Mouse (Mus musculus) intestine, embryonic 15.5 days (tissue): ENCODE data around the gene Hist1h2ae. TPM values are rescaled to one million over a fixed set of nuclear protein-coding genes. Genes with fewer than 3 reads are reported as not detected.
"Not testable (repeated sequence)": the region's sequence is repeated elsewhere in the genome, so short reads cannot be mapped to it uniquely, and the experiment has no call there.

Source experiments
- ATAC-seq: fragments of 200-750 bp; cut with Nextera tagmentation; 2 replicates; pipeline ENCODE4 v1.8.0; 2017; ENCODE audit warnings: moderate TSS enrichment, moderate library complexity
- H3K27ac ChIP-seq: fragments of 300-500 bp; sonication (generic); 2 replicates; pipeline ENCODE4 v1.5.1; 2015; ENCODE audit warnings: mild to moderate bottlenecking, inconsistent platforms
- H3K27me3 ChIP-seq: fragments of 300-500 bp; sonication (generic); replicated peaks from 2 replicates; pipeline ENCODE4 v1.6.1; 2015; ENCODE audit warnings: inconsistent platforms
- H3K36me3 ChIP-seq: fragments of 300-500 bp; sonication (generic); 2 replicates; pipeline ENCODE4 v1.6.1; 2015; ENCODE audit warnings: inconsistent platforms
- H3K4me1 ChIP-seq: fragments of 300-500 bp; sonication (generic); replicated peaks from 2 replicates; pipeline ENCODE4 v1.6.1; 2015; ENCODE audit warnings: inconsistent platforms
- H3K4me2 ChIP-seq: fragments of 300-500 bp; sonication (generic); replicated peaks from 2 replicates; pipeline ENCODE4 v1.6.1; 2015; ENCODE audit warnings: mild to moderate bottlenecking, inconsistent platforms
- H3K4me3 ChIP-seq: fragments of 300-500 bp; sonication (generic); replicated peaks from 2 replicates; pipeline ENCODE4 v1.5.1; 2015; ENCODE audit warnings: inconsistent platforms
- H3K9ac ChIP-seq: fragments of 300-500 bp; sonication (generic); 2 replicates; pipeline ENCODE4 v1.6.1; 2015; ENCODE audit warnings: inconsistent platforms
- H3K9me3 ChIP-seq: fragments of 300-500 bp; sonication (generic); 2 replicates; pipeline ENCODE4 v1.6.1; 2016; ENCODE audit warnings: inconsistent platforms
- WGBS: fragments of 180-500 bp; shearing (Covaris S2); methylation state at CpG from one replicate; pipeline ENCODE4 v1.1.7; 2015; 5-methylcytosine and 5-hydroxymethylcytosine counted together
- polyA plus RNA-seq: library from polyadenylated mRNA; unstranded; fragments of >200 nt; fragmentation: Nextera tagmentation; extraction: Ambion mirVana; gene quantifications from 2 replicates; pipeline ENCODE4 v1.2.1, GENCODE M21; 2015

Gene Hist1h2ae
- polyA plus RNA-seq, 1 experiment from 2014 or later, result 89.5 TPM

GRCm38 (mm10) chr13:23554393-23554792 lies 16.6 kb downstream of the Hist1h2ae start:
- no peaks in the 10 kb centered on the region for H3K36me3 ChIP-seq
- peak overlapping the region; percentile 98 for H3K27ac ChIP-seq
- 16% methylated on average over 9 of the region's 9 CpGs for WGBS

GRCm38 (mm10) chr13:23552962-23553361 lies 18.1 kb downstream of the Hist1h2ae start, which contains the start of gene Hist1h1d:
Gene Hist1h1d, plus strand, starts transcription at chr13:23553262.
- ATAC-seq, result no peak
- H3K27ac ChIP-seq, result peak within 1 kb of the TSS; percentile 98

More at GRCm38 (mm10) chr13:23554393-23554792, 16.6 kb downstream of the Hist1h2ae start:
- Histone ChIP-seq H3K4me1 (peaks cover 3% of the 10 kb centered on the region), H3K4me2 (peak overlapping the region; percentile 88), H3K27me3 (no peaks in the 10 kb centered on the region), H3K9me3 (no peaks in the 10 kb centered on the region), H3K4me3 (peak overlapping the region; percentile 56), H3K9ac (peak overlapping the region; percentile 28)
- ATAC-seq, result no peak

GRCm38 (mm10) chr13:23551931-23552914 lies 18.8 kb downstream of the Hist1h2ae start:
- ATAC-seq, result no peak
- Histone ChIP-seq H3K9me3 (no peaks in the 10 kb centered on the region), H3K4me2 (peak overlapping the region; percentile 61), H3K36me3 (no peaks in the 10 kb centered on the region), H3K4me1 (peaks cover 3% of the 10 kb centered on the region), H3K27me3 (no peaks in the 10 kb centered on the region), H3K9ac (0 out of 2 replicates have a peak overlapping the region, but pooled peaks have one; percentile 30), H3K4me3 (peak overlapping the region; percentile 44), H3K27ac (peak overlapping the region; percentile 92)
- WGBS, result 53% methylated on average over 8 of the region's 8 CpGs

More at GRCm38 (mm10) chr13:23552962-23553361, 18.1 kb downstream of the Hist1h2ae start, which contains the start of gene Hist1h1d:
- no peaks in the 10 kb centered on the region for H3K27me3 ChIP-seq
- H3K4me2 ChIP-seq, result peak within 1 kb of the TSS; percentile 61; the same call in 1 of the 2 replicates
- H3K4me3 ChIP-seq, result no peak within 1 kb of the TSS
- no peaks in the 10 kb centered on the region for H3K9me3 ChIP-seq
- H3K36me3 ChIP-seq, result no peaks in the 10 kb centered on the region
- peaks cover 3% of the 10 kb centered on the region for H3K4me1 ChIP-seq
- no peak within 1 kb of the TSS for H3K9ac ChIP-seq

- peak; percentile 84 for ATAC-seq
- H3K9me3 ChIP-seq, H3K4me1 ChIP-seq, H3K27me3 ChIP-seq, H3K36me3 ChIP-seq: not testable (repeated sequence)
- under 1% methylated on average over 47 of the region's 47 CpGs for WGBS
- H3K27ac ChIP-seq, result peak within 1 kb of the TSS; percentile 92
- peak within 1 kb of the TSS; percentile 36 for H3K9ac ChIP-seq
- peak within 1 kb of the TSS; percentile 44 for H3K4me3 ChIP-seq
- H3K4me2 ChIP-seq, result peak within 1 kb of the TSS; percentile 61
These were observed 19.7 kb downstream of the Hist1h2ae start, which contains the start of gene Hist1h4f for GRCm38 (mm10) chr13:23551146-23551834. Gene Hist1h4f, minus strand, starts transcription at chr13:23551648.

- ATAC-seq, result no peak
- Histone ChIP-seq H3K4me2 (peak overlapping the region; percentile 61), H3K27ac (peak overlapping the region; percentile 92), H3K27me3 (no peaks in the 10 kb centered on the region), H3K4me1 (no peaks in the 10 kb centered on the region; the same call in 1 of the 2 replicates), H3K36me3 (no peaks in the 10 kb centered on the region), H3K9ac (peak overlapping the region; percentile 36), H3K4me3 (peak overlapping the region; percentile 44), H3K9me3 (no peaks in the 10 kb centered on the region)
- 5% methylated on average over 3 of the region's 3 CpGs for WGBS
These were observed 20.3 kb downstream of the Hist1h2ae start for GRCm38 (mm10) chr13:23550761-23551145.

GRCm38 (mm10) chr13:23546694-23547093 lies 24.3 kb downstream of the Hist1h2ae start:
- 56% methylated on average over 5 of the region's 5 CpGs for WGBS
- Histone ChIP-seq H3K4me1 (no peaks in the 10 kb centered on the region), H3K4me2 (no peak overlapping the region), H3K27me3 (no peaks in the 10 kb centered on the region), H3K4me3 (no peak overlapping the region), H3K9me3 (no peaks in the 10 kb centered on the region), H3K36me3 (no peaks in the 10 kb centered on the region), H3K27ac (no peak overlapping the region), H3K9ac (no peak overlapping the region)
- ATAC-seq, result no peak

GRCm38 (mm10) chr13:23544787-23545120 lies 26.3 kb downstream of the Hist1h2ae start:
- WGBS, result 0% methylated on average over 12 of the region's 14 CpGs
- H3K36me3 ChIP-seq, H3K9me3 ChIP-seq, H3K27me3 ChIP-seq, H3K4me1 ChIP-seq: not testable (repeated sequence)
- ATAC-seq, result peak; percentile 19; the same call in 1 of the 2 replicates
- Histone ChIP-seq H3K4me2 (peak overlapping the region; percentile 50), H3K9ac (0 out of 2 replicates have a peak overlapping the region, but pooled peaks have one; percentile 55), H3K4me3 (peak overlapping the region; percentile 44), H3K27ac (peak overlapping the region; percentile 90; the same call in 1 of the 2 replicates)

GRCm38 (mm10) chr13:23543965-23544786 lies 26.8 kb downstream of the Hist1h2ae start, which contains the start of gene Hist1h3f:
Gene Hist1h3f, plus strand, starts transcription at chr13:23544052.
- peak within 1 kb of the TSS; percentile 67 for H3K4me2 ChIP-seq
- 0 out of 2 replicates have a peak, but pooled peaks cover 2% of the 10 kb centered on the region for H3K4me1 ChIP-seq
- no peaks in the 10 kb centered on the region for H3K36me3 ChIP-seq
- peak within 1 kb of the TSS; percentile 44 for H3K4me3 ChIP-seq
- H3K27me3 ChIP-seq, result no peaks in the 10 kb centered on the region
- H3K9ac ChIP-seq, result peak within 1 kb of the TSS; percentile 55
- H3K9me3 ChIP-seq, result no peaks in the 10 kb centered on the region
- under 1% methylated on average over 24 of the region's 45 CpGs for WGBS
- peak; percentile 93 for ATAC-seq
- peak within 1 kb of the TSS; percentile 90 for H3K27ac ChIP-seq

GRCm38 (mm10) chr13:23542999-23543607 lies 27.9 kb downstream of the Hist1h2ae start, which contains the start of gene Hist1h2bh:
Gene Hist1h2bh, minus strand, starts transcription at chr13:23543392.
- peak within 1 kb of the TSS; percentile 67 for H3K4me2 ChIP-seq
- ATAC-seq, result peak; percentile 95
- WGBS, result under 1% methylated on average over 37 of the region's 42 CpGs

GRCm38 (mm10) chr13:23542225-23542980 lies 28.6 kb downstream of the Hist1h2ae start:
- H3K9me3 ChIP-seq, H3K27me3 ChIP-seq, ATAC-seq, H3K4me1 ChIP-seq, H3K36me3 ChIP-seq: not testable (repeated sequence)
- peak overlapping the region; percentile 86 for H3K27ac ChIP-seq
- 12% methylated on average over 3 of the region's 3 CpGs for WGBS
- peak overlapping the region; percentile 45 for H3K9ac ChIP-seq
- H3K4me2 ChIP-seq, result peak overlapping the region; percentile 67
- H3K4me3 ChIP-seq, result peak overlapping the region; percentile 44

More at GRCm38 (mm10) chr13:23542999-23543607, 27.9 kb downstream of the Hist1h2ae start, which contains the start of gene Hist1h2bh:
- not testable (repeated sequence) for H3K36me3 ChIP-seq, H3K4me1 ChIP-seq, H3K27me3 ChIP-seq, H3K9me3 ChIP-seq
- H3K9ac ChIP-seq, result peak within 1 kb of the TSS; percentile 45
- H3K4me3 ChIP-seq, result peak within 1 kb of the TSS; percentile 44
- peak within 1 kb of the TSS; percentile 87 for H3K27ac ChIP-seq
